ENCODE assay signal across 14 mouse cellular contexts in the genomic region with DNA sequence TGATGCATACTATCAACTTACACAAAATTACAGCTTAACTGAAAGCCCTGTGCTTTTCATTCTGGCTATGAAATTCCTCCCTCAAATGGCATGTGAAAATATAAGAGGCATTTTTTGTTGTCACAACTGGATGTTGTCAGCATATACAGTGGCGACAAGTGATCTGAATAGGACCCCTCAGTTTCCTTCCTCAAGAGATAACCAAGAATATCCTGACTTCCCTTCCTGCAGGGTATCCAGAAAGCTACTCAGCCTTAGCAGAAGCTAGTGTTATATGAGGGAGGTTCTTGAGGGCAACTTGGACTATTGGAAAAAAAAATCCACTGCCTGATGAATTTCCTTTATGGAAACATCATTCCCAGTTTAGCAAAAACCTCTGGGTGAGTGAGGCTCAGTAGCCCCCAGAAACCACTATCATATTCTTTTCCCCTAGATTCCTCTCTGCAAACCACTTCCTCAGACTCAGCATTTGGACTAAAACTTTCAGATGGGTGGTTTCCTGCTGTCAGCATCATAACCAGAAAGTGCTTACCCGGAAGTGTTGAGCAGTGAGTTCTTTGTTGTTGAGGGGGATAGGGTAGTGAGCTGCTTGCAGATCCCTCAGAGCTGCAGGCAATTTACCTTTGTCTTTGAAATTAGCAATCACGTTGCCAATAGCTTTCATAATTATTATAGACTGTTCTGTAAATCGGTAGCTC.
DNase-seq lines count a peak whose midpoint lies in the region; ATAC-seq lines count a peak whose summit lies in the region.
"Had no signal": no experiment of that assay in that cellular context is flagged by ENCODE, and none has a peak within 500 bp of the region (broad histone marks: within the 10 kb centered on the region; RNA-seq: fewer than 3 reads in every experiment).

No protein-coding gene starts in this region.

- no peak overlapping the region for H3K4me2 ChIP-seq in heart, embryonic 16.5 days (ENCODE audit: low read depth, low read length)
- H3K4me2 ChIP-seq in liver, embryonic 16.5 days (ENCODE audit: low read depth, low read length) = no peak overlapping the region
- no peak overlapping the region for H3K4me2 ChIP-seq in hindbrain, embryonic 11.5 days (replicated peaks; ENCODE audit: low read depth, low read length)
- H3K4me2 ChIP-seq: hindbrain, embryonic 13.5 days; limb, embryonic 15.5 days; neural tube, embryonic 15.5 days had no signal

- H3K9ac ChIP-seq in heart, embryonic 16.5 days (ENCODE audit: low read length) = no peak overlapping the region
- H3K9ac ChIP-seq in liver, embryonic 16.5 days (ENCODE audit: low read depth, low read length) = no peak overlapping the region
- H3K9ac ChIP-seq in hindbrain, embryonic 11.5 days (ENCODE audit: low read depth, low read length) = no peak overlapping the region
- H3K9ac ChIP-seq: hindbrain, embryonic 13.5 days; limb, embryonic 15.5 days; neural tube, embryonic 15.5 days had no signal

- ATAC-seq in heart, embryonic 16.5 days (replicated peaks; ENCODE audit: extremely low read depth, insufficient read depth, low FRiP score) = no peak
- ATAC-seq in liver, embryonic 16.5 days (ENCODE audit: low read depth) = peak; percentile 61
- no peak for ATAC-seq in hindbrain, embryonic 11.5 days (ENCODE audit: low FRiP score)

- H3K9me3 ChIP-seq in heart, embryonic 16.5 days (replicated peaks; ENCODE audit: control insufficient read depth, low read length) = no peaks in the 10 kb centered on the region
- no peaks in the 10 kb centered on the region for H3K9me3 ChIP-seq in liver, embryonic 16.5 days (replicated peaks; ENCODE audit: control insufficient read depth, low read length)
- H3K9me3 ChIP-seq in hindbrain, embryonic 11.5 days (ENCODE audit: control insufficient read depth, low read length) = no peaks in the 10 kb centered on the region
- H3K9me3 ChIP-seq: hindbrain, embryonic 13.5 days; limb, embryonic 15.5 days; neural tube, embryonic 15.5 days had no signal

- 53% methylated on average over 4 of the region's 4 CpGs for WGBS in heart, embryonic 16.5 days
- 20% methylated on average over 4 of the region's 4 CpGs for WGBS in liver, embryonic 16.5 days (ENCODE audit: insufficient replicate concordance)
- 78% methylated on average over 4 of the region's 4 CpGs for WGBS in hindbrain, embryonic 11.5 days

- DNase-seq in heart, postnatal 4 days = no peak
- peak; percentile 18 for DNase-seq in c-Kit-positive CD71-negative TER-119-negative erythroid progenitor cells, embryonic 14.5 days (ENCODE audit: low read depth)
- peak; percentile 3 to 4 for DNase-seq in thymus, postnatal 36 days
- DNase-seq in hindbrain, embryonic 11.5 days (ENCODE audit: low spot score) = no peak
- DNase-seq in left cerebral cortex, adult 8-10 months (ENCODE audit: low spot score in 2 of 2) = no peak
- DNase-seq: cerebellum, adult 18-20 months; kidney, adult 18-20 months; retina, postnatal 1 day had no signal

- H3K27ac ChIP-seq in heart, embryonic 16.5 days (ENCODE audit: low read length) = peak overlapping the region; percentile 36; the same call in 1 of the 2 replicates
- no peak overlapping the region; the same call in 1 of the 2 replicates for H3K27ac ChIP-seq in liver, embryonic 16.5 days (ENCODE audit: low read length)
- H3K27ac ChIP-seq in hindbrain, embryonic 11.5 days (ENCODE audit: low read depth, low read length) = no peak overlapping the region
- H3K27ac ChIP-seq: hindbrain, embryonic 13.5 days; left cerebral cortex, adult 2 months; limb, embryonic 15.5 days; neural tube, embryonic 15.5 days had no signal

- no peak overlapping the region for H3K4me3 ChIP-seq in heart, embryonic 16.5 days (ENCODE audit: low read length)
- H3K4me3 ChIP-seq in liver, embryonic 16.5 days (ENCODE audit: low read depth, low read length) = no peak overlapping the region
- no peak overlapping the region for H3K4me3 ChIP-seq in hindbrain, embryonic 11.5 days (ENCODE audit: low read depth, low read length)
- H3K4me3 ChIP-seq: hindbrain, embryonic 13.5 days; left cerebral cortex, adult 2 months; limb, embryonic 15.5 days; neural tube, embryonic 15.5 days had no signal

- no peaks in the 10 kb centered on the region for H3K36me3 ChIP-seq in heart, embryonic 16.5 days (ENCODE audit: control insufficient read depth, insufficient read depth)
- no peaks in the 10 kb centered on the region for H3K36me3 ChIP-seq in liver, embryonic 16.5 days (ENCODE audit: control insufficient read depth, insufficient read depth)
- H3K36me3 ChIP-seq in hindbrain, embryonic 11.5 days (ENCODE audit: control insufficient read depth, insufficient read depth, low read length) = no peaks in the 10 kb centered on the region
- H3K36me3 ChIP-seq: hindbrain, embryonic 13.5 days; limb, embryonic 15.5 days; neural tube, embryonic 15.5 days had no signal

- no peaks in the 10 kb centered on the region for H3K27me3 ChIP-seq in heart, embryonic 16.5 days (ENCODE audit: control insufficient read depth, insufficient read depth, low read length)
- no peaks in the 10 kb centered on the region for H3K27me3 ChIP-seq in liver, embryonic 16.5 days (ENCODE audit: control insufficient read depth, insufficient read depth, low read depth, low read length)
- no peaks in the 10 kb centered on the region for H3K27me3 ChIP-seq in hindbrain, embryonic 11.5 days (ENCODE audit: control insufficient read depth, insufficient read depth, low read length)
- H3K27me3 ChIP-seq: hindbrain, embryonic 13.5 days; limb, embryonic 15.5 days; neural tube, embryonic 15.5 days had no signal

- no peaks in the 10 kb centered on the region for H3K4me1 ChIP-seq in heart, embryonic 16.5 days (ENCODE audit: control insufficient read depth, insufficient read depth, low read length)
- no peaks in the 10 kb centered on the region for H3K4me1 ChIP-seq in liver, embryonic 16.5 days (ENCODE audit: control insufficient read depth, low read depth, low read length)
- H3K4me1 ChIP-seq in hindbrain, embryonic 11.5 days (replicated peaks; ENCODE audit: control insufficient read depth, insufficient read depth, low read length) = no peaks in the 10 kb centered on the region
- H3K4me1 ChIP-seq: hindbrain, embryonic 13.5 days; limb, embryonic 15.5 days; neural tube, embryonic 15.5 days had no signal

Comparison
In these comparisons a context has a peak if more than half of its experiments do, and no peak if none do; other contexts are left out.
1. DNase-seq: peak in c-Kit-positive CD71-negative TER-119-negative erythroid progenitor cells, embryonic 14.5 days (single experiment) and thymus, postnatal 36 days (2 of 2); none in heart, postnatal 4 days (single experiment), hindbrain, embryonic 11.5 days (single experiment) and left cerebral cortex, adult 8-10 months (0 of 2).